Mouse (Mus musculus) liver, postnatal 0 days (tissue): ENCODE data around the gene Myom3. TPM values are rescaled to one million over a fixed set of nuclear protein-coding genes. Genes with fewer than 3 reads are reported as not detected.

Source experiments
- ATAC-seq: fragments of 200-750 bp; cut with Nextera tagmentation; 2 replicates; pipeline ENCODE4 v1.8.0; 2017; ENCODE audit warnings: mild to moderate bottlenecking, moderate library complexity
- DNase-seq: peaks from one replicate; pipeline ENCODE4 v3.0.0-alpha.2; 2016
- H3K27ac ChIP-seq: fragments of 300-500 bp; sonication (generic); 2 replicates; pipeline ENCODE4 v1.5.1; 2014; ENCODE audit warnings: antibody characterized with exemption, moderate library complexity, mild to moderate bottlenecking, low read depth
- H3K27me3 ChIP-seq: fragments of 300-500 bp; sonication (generic); 2 replicates; pipeline ENCODE4 v1.6.1; 2014; ENCODE audit warnings: low read length, control low read depth, mixed read lengths; ENCODE audit not compliant: insufficient read depth
- H3K36me3 ChIP-seq: fragments of 300-500 bp; sonication (generic); replicated peaks from 2 replicates; pipeline ENCODE4 v1.6.1; 2014; ENCODE audit warnings: mild to moderate bottlenecking, control low read depth, low read length, moderate library complexity, mixed read lengths; ENCODE audit not compliant: insufficient read depth
- H3K4me1 ChIP-seq: fragments of 300-500 bp; sonication (generic); 2 replicates; pipeline ENCODE4 v1.6.1; 2014; ENCODE audit warnings: antibody characterized with exemption, mild to moderate bottlenecking, control low read depth; ENCODE audit not compliant: insufficient read depth
- H3K4me2 ChIP-seq: fragments of 300-500 bp; sonication (generic); 2 replicates; pipeline ENCODE4 v1.6.1; 2014; ENCODE audit warnings: low read depth, mild to moderate bottlenecking, low read length, moderate library complexity, mixed read lengths
- H3K4me3 ChIP-seq: fragments of 300-500 bp; sonication (generic); 2 replicates; pipeline ENCODE4 v1.5.1; 2014; ENCODE audit warnings: low read depth, low read length
- H3K9ac ChIP-seq: fragments of 300-500 bp; sonication (generic); replicated peaks from 2 replicates; pipeline ENCODE4 v1.6.1; 2014; ENCODE audit warnings: mild to moderate bottlenecking, moderate library complexity
- H3K9me3 ChIP-seq: fragments of 300-500 bp; sonication (generic); 2 replicates; pipeline ENCODE4 v1.6.1; 2016; ENCODE audit warnings: mild to moderate bottlenecking, control low read depth, low read length, mixed read lengths
- CTCF ChIP-seq: sonication (generic); IDR thresholded peaks from 2 replicates; pipeline ENCODE4 v1.5.1; 2016; ENCODE audit warnings: antibody characterized with exemption, low read depth
- EP300 ChIP-seq: IDR thresholded peaks from 2 replicates; pipeline ENCODE4 v1.6.1; 2016; ENCODE audit warnings: antibody characterized with exemption, low read depth, mild to moderate bottlenecking
- WGBS: fragments of 180-500 bp; shearing (Covaris S2); extraction: QIAGEN DNeasy Blood & Tissue Kit; methylation state at CpG from one replicate; pipeline ENCODE4 v1.1.7; 2014; ENCODE audit not compliant: insufficient replicate concordance; 5-methylcytosine and 5-hydroxymethylcytosine counted together
- polyA plus RNA-seq: library from polyadenylated mRNA; unstranded; fragments of >200 nt; fragmentation: Nextera tagmentation; extraction: Ambion mirVana; gene quantifications from 2 replicates; pipeline ENCODE4 v1.2.1, GENCODE M21; 2015

Myom3 gene
- polyA plus RNA-seq, 1 experiment from 2014 or later, result 0.02 TPM

- Histone ChIP-seq H3K9me3 (no peaks in the 10 kb centered on the region), H3K36me3 (no peaks in the 10 kb centered on the region), H3K27ac (no peak overlapping the region), H3K4me1 (peaks cover 3% of the 10 kb centered on the region), H3K4me3 (no peak overlapping the region; the same call in 1 of the 2 replicates), H3K27me3 (no peaks in the 10 kb centered on the region), H3K9ac (no peak overlapping the region), H3K4me2 (peak overlapping the region; percentile 56)
- ATAC-seq (peak; percentile 83), DNase-seq (peak; percentile 87)
- no peak for TF ChIP-seq CTCF
- TF ChIP-seq EP300, result no peak
- 6% methylated on average over 19 of the region's 19 CpGs for WGBS
Measured at GRCm38 (mm10) chr4:135762251-135762906, 2.9 kb downstream of the Myom3 start.

- 82% methylated on average over 12 of the region's 13 CpGs for WGBS
Measured at GRCm38 (mm10) chr4:135764700-135765099, 5.2 kb downstream of the Myom3 start.

GRCm38 (mm10) chr4:135765707-135766106 lies 6.2 kb downstream of the Myom3 start:
- ATAC-seq, result no peak
- H3K27ac ChIP-seq, result no peak overlapping the region
- no peak overlapping the region for H3K4me3 ChIP-seq
- no peak for TF ChIP-seq CTCF
- H3K4me2 ChIP-seq, result no peak overlapping the region
- H3K9ac ChIP-seq, result no peak overlapping the region
- no peaks in the 10 kb centered on the region for H3K36me3 ChIP-seq
- no peak for DNase-seq
- H3K27me3 ChIP-seq, result no peaks in the 10 kb centered on the region
- H3K4me1 ChIP-seq, result no peaks in the 10 kb centered on the region; the same call in none of the 2 replicates
- H3K9me3 ChIP-seq, result no peaks in the 10 kb centered on the region
- WGBS, result 78% methylated on average over 8 of the region's 8 CpGs

More at GRCm38 (mm10) chr4:135764700-135765099, 5.2 kb downstream of the Myom3 start:
- DNase-seq (no peak), ATAC-seq (no peak)
- Histone ChIP-seq H3K9me3 (no peaks in the 10 kb centered on the region), H3K4me1 (no peaks in the 10 kb centered on the region; the same call in none of the 2 replicates), H3K27ac (no peak overlapping the region), H3K4me2 (no peak overlapping the region), H3K27me3 (no peaks in the 10 kb centered on the region), H3K9ac (no peak overlapping the region), H3K36me3 (no peaks in the 10 kb centered on the region), H3K4me3 (no peak overlapping the region)
- TF ChIP-seq CTCF, result no peak
- TF ChIP-seq EP300, result no peak

GRCm38 (mm10) chr4:135766976-135767375 lies 7.5 kb downstream of the Myom3 start:
- Histone ChIP-seq H3K27ac (no peak overlapping the region), H3K27me3 (no peaks in the 10 kb centered on the region), H3K4me1 (no peaks in the 10 kb centered on the region; the same call in none of the 2 replicates), H3K4me3 (no peak overlapping the region), H3K9me3 (no peaks in the 10 kb centered on the region), H3K9ac (no peak overlapping the region), H3K4me2 (no peak overlapping the region), H3K36me3 (no peaks in the 10 kb centered on the region)
- DNase-seq (no peak), ATAC-seq (no peak)
- WGBS, result 77% methylated on average over 3 of the region's 3 CpGs
- TF ChIP-seq CTCF (no peak), EP300 (no peak)

GRCm38 (mm10) chr4:135768572-135769526 lies 9.3 kb downstream of the Myom3 start:
- no peaks in the 10 kb centered on the region for H3K27me3 ChIP-seq
- no peaks in the 10 kb centered on the region for H3K9me3 ChIP-seq

More at GRCm38 (mm10) chr4:135768572-135769526, 9.3 kb downstream of the Myom3 start:
- 61% methylated on average over 14 of the region's 14 CpGs for WGBS
- no peaks in the 10 kb centered on the region; the same call in 1 of the 2 replicates for H3K4me1 ChIP-seq
- TF ChIP-seq CTCF, result peak; percentile 82
- TF ChIP-seq EP300, result no peak
- DNase-seq, result peak; percentile 62
- ATAC-seq, result peak; percentile 41; the same call in 1 of the 2 replicates
- H3K27ac ChIP-seq, result no peak overlapping the region
- H3K9ac ChIP-seq, result no peak overlapping the region
- H3K36me3 ChIP-seq, result no peaks in the 10 kb centered on the region
- no peak overlapping the region for H3K4me2 ChIP-seq
- no peak overlapping the region for H3K4me3 ChIP-seq
